Mouse (Mus musculus) cortical plate, adult 2 months (tissue): ENCODE results near the gene Hspbap1. TPM values are rescaled to one million over a fixed set of nuclear protein-coding genes. Genes with fewer than 3 reads are reported as not detected.

Source experiments
- H3K27ac ChIP-seq: fragments of 200-500 bp; 2 replicates; pipeline ENCODE4 v1.5.1; 2012; ENCODE audit warnings: low read length, control low read depth, inconsistent platforms; ENCODE audit not compliant: insufficient read depth
- H3K4me1 ChIP-seq: fragments of 200-500 bp; 2 replicates; pipeline ENCODE4 v1.6.1; 2011; ENCODE audit warnings: low read length; ENCODE audit not compliant: control insufficient read depth, insufficient read depth
- H3K4me3 ChIP-seq: fragments of 200-500 bp; 2 replicates; pipeline ENCODE4 v1.5.1; 2011; ENCODE audit warnings: mild to moderate bottlenecking, low read length, control low read depth; ENCODE audit not compliant: insufficient read depth
- CTCF ChIP-seq: fragments of 200-500 bp; IDR thresholded peaks from 2 replicates; pipeline ENCODE4 v1.5.1; 2011; ENCODE audit warnings: mild to moderate bottlenecking, control low read depth, low read length; ENCODE audit not compliant: insufficient read depth; ENCODE audit errors: extremely low read depth
- POLR2A ChIP-seq: fragments of 200-500 bp; IDR thresholded peaks from 2 replicates; pipeline ENCODE4 v1.6.1; 2011; ENCODE audit warnings: mild to moderate bottlenecking, low read length, control low read depth; ENCODE audit not compliant: insufficient read depth; ENCODE audit errors: extremely low read depth
- polyA plus RNA-seq: library from polyadenylated mRNA; depleted of rRNA; stranded (reverse); fragments of >200 nt; gene quantifications from 2 replicates; pipeline ENCODE4 v1.2.3, GENCODE M21; 2012; rRNA removed

The Hspbap1 gene
- polyA plus RNA-seq, 1 experiment = 6.4 TPM

- Histone ChIP-seq H3K27ac (no peak overlapping the region), H3K4me3 (no peak overlapping the region), H3K4me1 (no peaks in the 10 kb centered on the region)
- TF ChIP-seq CTCF = no peak
- no peak for TF ChIP-seq POLR2A
Measured at GRCm38 (mm10) chr16:35869656-35870055, 99.5 kb downstream of the Hspbap1 start.

- TF ChIP-seq CTCF (no peak), POLR2A (no peak)
- H3K4me1 ChIP-seq = no peaks in the 10 kb centered on the region
- peak overlapping the region; percentile 58 for H3K4me3 ChIP-seq
- no peak overlapping the region; the same call in 1 of the 2 replicates for H3K27ac ChIP-seq
Measured at GRCm38 (mm10) chr16:35870581-35871047, 100.4 kb downstream of the Hspbap1 start.

- H3K4me1 ChIP-seq = no peaks in the 10 kb centered on the region
- TF ChIP-seq POLR2A = no peak
- TF ChIP-seq CTCF = no peak
- H3K27ac ChIP-seq = no peak within 1 kb of the TSS; the same call in 1 of the 2 replicates
- peak within 1 kb of the TSS; percentile 58 for H3K4me3 ChIP-seq
Measured at GRCm38 (mm10) chr16:35871048-35871851, 101.1 kb downstream of the Hspbap1 start, which contains the start of gene Parp14. Parp14 (minus strand) TSS chr16:35871544.

- H3K4me1 ChIP-seq = no peaks in the 10 kb centered on the region
- peak overlapping the region; percentile 58 for H3K4me3 ChIP-seq
- no peak overlapping the region for H3K27ac ChIP-seq
- TF ChIP-seq POLR2A = no peak
- TF ChIP-seq CTCF = no peak
Measured at GRCm38 (mm10) chr16:35871898-35872297, 101.7 kb downstream of the Hspbap1 start.

DNA sequence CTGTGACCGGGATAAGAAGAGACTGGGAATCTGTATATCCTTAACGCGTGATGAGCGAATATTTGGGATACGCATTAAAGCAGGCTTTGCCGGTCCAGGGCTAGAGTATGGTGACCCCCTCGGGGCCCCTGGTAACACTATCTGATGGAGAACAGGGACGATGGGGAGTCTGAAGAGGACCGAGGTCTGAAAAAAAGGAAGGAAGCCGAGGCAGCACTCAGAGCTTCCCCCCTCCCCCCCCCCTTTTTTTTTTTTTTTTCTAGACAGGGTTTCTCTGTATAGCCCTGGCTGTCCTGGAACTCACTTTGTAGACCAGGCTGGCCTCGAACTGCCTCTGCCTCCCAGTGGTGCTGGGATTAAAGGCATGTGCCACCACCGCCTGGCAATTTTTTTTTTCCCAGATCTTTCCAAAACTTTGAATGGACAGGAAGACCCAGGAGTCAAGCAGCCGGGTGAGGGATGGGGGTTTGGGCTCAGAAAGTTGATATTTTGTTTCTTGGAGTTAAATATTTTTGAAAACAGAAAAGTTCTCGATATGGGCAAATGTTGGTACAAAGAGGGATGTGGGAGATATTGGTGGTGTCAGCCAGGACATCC lies 102.3 kb downstream of the Hspbap1 start:
- no peaks in the 10 kb centered on the region for H3K4me1 ChIP-seq
- no peak overlapping the region for H3K27ac ChIP-seq
- H3K4me3 ChIP-seq = no peak overlapping the region
- TF ChIP-seq CTCF (no peak), POLR2A (no peak)

DNA sequence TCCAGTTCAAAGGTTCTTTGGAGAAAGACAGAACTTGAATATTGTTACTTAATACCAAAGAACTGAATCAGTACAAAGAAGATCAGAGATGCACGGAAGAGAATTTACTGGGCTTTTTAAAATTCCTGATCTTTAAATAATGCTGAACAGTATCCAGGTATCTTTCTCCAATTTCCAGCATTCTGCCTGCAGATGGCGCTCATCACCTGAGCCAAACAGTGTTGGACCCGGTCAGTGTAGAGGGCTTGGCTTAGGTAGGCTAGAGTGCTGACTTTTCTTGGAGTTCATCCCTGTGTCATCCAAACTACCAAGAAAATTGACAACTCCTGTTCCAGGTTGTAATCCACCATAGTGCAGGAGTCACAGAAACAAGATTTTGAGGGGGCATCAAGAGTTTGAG lies 104.2 kb downstream of the Hspbap1 start:
- TF ChIP-seq POLR2A (no peak), CTCF (peak; percentile 63)
- H3K27ac ChIP-seq = no peak overlapping the region
- no peak overlapping the region for H3K4me3 ChIP-seq
- H3K4me1 ChIP-seq = no peaks in the 10 kb centered on the region

Other genes starting within 250 kb of the Hspbap1 start
- gene Sema5b, start 229.2 kb upstream of the Hspbap1 start, polyA plus RNA-seq = 18.4 and 19.0 TPM in 2 replicates
- 56.2 and 61.1 TPM in 2 replicates for gene Dirc2, start 1.0 kb upstream of the Hspbap1 start, polyA plus RNA-seq
- gene Parp14, start 101.2 kb downstream of the Hspbap1 start, polyA plus RNA-seq = 1.4 and 1.8 TPM in 2 replicates
- gene Parp9, start 168.1 kb downstream of the Hspbap1 start, polyA plus RNA-seq = 3.9 and 4.0 TPM in 2 replicates
- 2.8 TPM in 2 replicates for gene Dtx3l, start 168.8 kb downstream of the Hspbap1 start, polyA plus RNA-seq
- gene Kpna1, start 208.4 kb downstream of the Hspbap1 start, polyA plus RNA-seq = 49.5 and 49.8 TPM in 2 replicates